Mouse (Mus musculus) right cerebral cortex, postnatal 10 days (tissue): Measurements from ENCODE around the gene Gm42372.

Experiments
- DNase-seq, 2 experiments: peaks; one replicate each; pipeline ENCODE4 v3.0.0; 2021; ENCODE audit warnings: low spot score in 2 of 2

Gm42372 gene

GRCm38 (mm10) chr7:16959539-16960187 lies 23.2 kb upstream of the Gm42372 start, which contains the start of gene Pnmal1:
Gene Pnmal1 (plus strand): TSS chr7:16959679.
- peak; percentile 97 to 99 for DNase-seq

DNA sequence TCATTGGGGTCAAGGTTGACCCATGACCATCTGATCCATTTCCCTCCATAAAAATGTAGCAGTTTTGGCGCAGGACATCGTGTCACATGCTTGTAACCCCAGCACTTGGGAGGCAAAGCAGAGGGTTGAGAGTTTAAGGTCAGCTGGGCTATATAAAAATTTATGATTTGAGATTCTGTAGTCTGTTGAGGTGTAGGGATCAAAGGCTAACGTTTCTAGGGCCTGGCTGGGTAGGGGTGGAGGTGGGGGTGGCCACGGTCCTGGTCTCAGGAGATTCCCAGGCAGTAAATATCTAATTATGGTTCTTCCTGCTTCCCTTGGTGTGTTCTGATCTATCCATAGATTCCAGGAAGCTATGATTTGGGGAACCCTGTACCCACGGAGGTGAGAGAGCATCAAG lies 21.2 kb upstream of the Gm42372 start:
- DNase-seq, result no peak

- no peak for DNase-seq
Observed at GRCm38 (mm10) chr7:16968414-16968813, 14.5 kb upstream of the Gm42372 start.

GRCm38 (mm10) chr7:16971160-16971559 lies 11.7 kb upstream of the Gm42372 start:
- DNase-seq, result no peak

DNA sequence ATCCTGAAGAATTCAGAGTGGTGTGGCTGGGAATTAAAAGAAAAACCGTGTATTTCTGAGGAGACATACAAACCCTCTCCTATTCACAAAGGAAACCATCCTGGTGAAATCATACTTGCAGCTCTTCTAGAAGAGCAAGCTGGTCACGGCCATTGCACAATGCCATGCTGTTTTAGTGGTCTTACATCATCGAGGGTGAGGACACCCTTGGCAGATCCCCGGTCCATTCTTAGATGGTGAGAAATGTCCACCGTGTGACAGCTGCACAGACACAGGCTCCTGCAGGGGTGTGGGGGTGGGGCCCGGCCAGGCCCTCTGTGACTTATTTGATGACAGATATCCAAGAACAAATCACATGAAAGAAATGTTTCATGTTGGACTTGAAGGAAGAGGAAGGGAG lies 8.9 kb upstream of the Gm42372 start:
- DNase-seq, result no peak

DNA sequence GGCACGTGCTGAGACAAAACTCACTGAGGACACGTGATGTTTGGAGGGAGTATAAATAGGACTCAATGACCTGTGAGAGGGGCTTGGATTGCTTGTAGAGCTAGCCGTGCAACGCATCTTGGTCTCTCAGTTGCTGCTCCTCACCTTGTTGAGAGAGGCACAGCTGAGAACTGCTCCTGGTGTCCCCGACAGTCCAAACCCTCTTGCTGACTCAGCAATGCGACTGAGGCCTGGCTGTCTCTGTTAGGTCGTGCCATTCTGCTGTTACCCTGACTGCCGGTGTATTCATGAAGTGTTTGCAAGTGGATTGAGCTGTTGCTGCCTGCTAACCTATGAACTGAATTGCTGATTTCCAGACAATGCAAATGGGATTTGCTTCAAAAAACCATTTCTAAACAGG lies 6.6 kb upstream of the Gm42372 start:
- no peak for DNase-seq

DNA sequence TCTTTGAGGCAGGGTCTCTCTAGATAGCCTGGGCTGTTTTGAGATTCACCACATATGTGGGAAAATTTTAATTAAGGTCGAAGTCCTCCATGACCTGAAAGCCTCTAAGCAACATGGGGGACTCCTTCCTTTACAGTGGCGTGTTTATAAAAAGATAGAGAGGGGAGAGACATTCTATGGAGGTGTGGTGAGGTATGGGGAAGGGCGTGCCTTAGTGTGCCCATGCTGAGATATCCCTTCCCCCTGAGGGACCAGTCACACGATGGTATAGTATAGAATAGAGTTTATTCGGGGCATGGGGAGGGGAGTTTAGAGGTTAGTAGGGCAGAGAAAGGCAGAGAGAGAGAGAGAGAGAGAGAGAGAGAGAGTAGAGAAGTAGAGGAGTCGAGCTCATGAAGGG lies 4.7 kb upstream of the Gm42372 start:
- no peak for DNase-seq

DNA sequence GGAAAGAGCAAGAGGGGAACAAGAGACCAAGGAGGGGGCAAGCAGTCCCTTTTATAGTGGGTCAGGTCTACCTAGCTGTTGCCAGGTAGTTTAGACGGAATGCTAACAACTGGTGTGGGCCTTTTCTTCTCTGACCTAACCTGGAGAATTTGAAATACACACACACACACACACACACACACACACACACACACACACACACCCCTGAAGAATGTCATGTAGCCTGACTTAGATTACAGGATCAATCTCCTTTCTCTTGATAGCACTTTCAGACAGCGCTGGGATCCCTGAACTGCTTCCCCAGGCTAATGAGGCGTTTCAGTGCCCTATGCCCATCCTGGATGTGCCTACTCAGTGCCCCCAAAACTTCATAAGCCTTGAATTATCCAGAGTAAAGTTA lies 4.3 kb upstream of the Gm42372 start:
- no peak for DNase-seq

GRCm38 (mm10) chr7:16980348-16980747 lies 2.5 kb upstream of the Gm42372 start:
- DNase-seq, result no peak

DNA sequence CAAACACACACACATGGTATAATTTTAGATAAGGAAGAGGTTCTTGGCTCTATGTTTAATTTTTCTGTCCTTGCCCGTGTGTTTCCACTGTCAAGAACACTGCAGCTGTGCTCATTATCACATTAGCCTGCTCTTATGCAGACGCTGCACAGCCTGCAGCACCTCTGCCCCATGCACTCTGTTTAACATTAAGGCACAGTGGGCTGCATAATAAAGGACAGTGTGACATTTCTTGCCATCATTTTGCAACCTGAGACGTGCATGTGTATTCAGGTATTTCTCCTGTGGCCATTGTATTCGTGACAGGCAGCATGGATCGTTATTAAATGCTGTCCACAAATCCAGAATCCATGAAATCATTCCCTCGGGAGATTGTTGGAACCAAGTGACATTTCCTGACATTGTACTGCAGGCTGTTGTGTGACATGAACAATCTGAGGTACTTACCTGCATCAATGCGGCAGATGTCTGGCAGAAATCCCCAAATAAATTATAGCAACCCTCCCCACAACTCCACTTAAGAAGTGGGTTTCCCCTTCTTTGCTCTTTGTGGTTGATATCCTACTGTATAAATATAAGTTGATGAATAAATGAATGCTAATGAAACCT lies 4.8 kb downstream of the Gm42372 start:
- DNase-seq, result no peak

DNA sequence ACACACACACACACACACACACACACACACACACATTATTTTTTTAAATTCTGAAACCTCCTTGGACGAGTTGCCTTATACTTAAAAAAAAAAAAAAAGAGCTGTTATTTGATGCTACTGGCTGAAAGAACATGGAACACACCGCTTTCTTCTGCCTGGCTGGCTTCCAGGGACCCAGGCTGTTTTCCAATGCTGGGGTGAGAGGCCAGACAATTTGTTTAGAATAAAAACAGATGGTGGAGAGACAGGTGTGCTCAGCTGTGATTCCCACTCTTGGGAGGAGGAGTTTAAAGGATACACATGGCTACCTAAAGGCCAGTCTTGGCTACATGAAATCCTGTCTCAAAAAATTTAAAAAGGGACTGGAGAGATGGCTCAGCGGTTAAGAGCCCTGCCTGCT lies 5.5 kb downstream of the Gm42372 start:
- DNase-seq, result peak in 1 of 2 experiments; percentile 46

- DNase-seq, result no peak
Observed at GRCm38 (mm10) chr7:16990006-16990744, 7.3 kb downstream of the Gm42372 start.

DNA sequence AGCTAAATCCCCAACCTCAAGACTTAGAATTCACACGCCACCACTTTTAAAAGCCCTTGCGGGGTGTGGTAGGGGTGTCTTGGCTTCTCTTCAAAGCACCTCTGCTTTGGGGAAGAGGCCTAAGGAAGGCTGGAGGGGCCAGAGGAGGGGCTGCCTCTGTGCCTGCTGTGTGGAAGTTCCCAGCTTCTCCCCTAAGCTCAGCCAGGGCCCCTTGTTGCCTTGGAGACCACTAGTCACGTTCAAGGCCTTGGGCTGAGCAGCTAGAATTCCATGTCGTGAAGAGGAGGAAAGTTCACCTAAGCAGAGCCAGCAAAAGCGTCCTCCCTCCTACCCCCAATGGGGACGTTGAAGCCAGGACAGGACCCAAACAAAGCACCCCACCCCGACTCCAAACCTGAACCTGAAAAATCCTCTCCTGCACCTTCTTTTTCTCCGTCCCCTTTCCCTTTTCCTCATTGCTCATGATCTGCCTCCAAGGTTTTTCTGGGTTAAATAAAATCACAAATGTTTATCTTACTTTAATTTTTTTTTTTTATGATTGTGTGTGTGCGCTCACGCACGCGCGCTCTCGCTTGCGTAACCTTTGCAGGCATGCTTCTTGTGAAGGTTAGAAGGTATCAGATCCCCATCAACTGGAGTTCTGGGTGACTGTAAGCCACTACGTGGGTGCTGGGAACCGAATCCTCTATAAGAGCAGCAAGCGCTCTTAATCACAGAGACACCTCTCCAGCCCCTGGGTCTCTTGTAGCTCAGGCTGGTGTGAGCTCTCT lies 9.0 kb downstream of the Gm42372 start:
- peak in 1 of 2 experiments; percentile 46 for DNase-seq

- DNase-seq, result no peak
Observed at GRCm38 (mm10) chr7:16992451-16992807, 9.5 kb downstream of the Gm42372 start, which contains the start of gene Ccdc8. Gene Ccdc8 (plus strand): TSS chr7:16992708.

DNA sequence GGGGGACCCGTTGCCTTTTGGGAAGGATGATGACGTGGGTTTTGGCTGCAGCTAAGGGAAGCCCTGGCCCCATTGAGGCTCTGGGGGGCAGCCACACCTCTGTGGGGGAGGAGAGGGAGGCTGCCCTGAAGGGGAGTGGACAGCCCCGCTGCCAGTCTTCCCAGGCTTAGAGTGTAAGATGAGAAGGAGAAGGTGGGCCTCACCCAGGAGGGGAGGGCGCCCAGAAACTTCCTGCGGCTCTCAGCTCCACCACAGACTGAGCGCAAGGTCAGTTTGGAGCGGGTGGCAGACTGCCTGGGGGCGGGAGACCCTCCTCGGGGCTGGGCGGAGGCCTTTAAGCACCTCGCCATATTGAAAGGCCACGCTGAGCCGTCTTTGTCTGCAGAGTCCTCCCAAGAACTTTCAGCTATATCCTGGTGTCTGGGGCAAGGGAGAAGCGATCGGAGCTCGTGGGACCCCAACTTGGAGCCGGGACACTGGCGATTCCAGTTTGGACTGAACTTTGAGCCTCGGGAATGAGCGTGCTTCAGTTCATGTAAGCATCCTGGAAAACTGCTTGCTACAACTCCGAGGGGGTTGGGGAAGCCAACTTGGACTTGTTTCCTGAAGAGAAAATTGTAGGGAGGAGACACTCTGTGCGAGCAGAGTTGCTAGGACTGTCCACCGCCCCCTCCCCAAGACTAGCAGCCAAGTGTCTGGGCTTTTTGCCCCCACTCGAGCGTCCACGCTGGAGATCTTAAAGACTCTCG lies 10.9 kb downstream of the Gm42372 start:
- peak; percentile 75 to 82 for DNase-seq

DNA sequence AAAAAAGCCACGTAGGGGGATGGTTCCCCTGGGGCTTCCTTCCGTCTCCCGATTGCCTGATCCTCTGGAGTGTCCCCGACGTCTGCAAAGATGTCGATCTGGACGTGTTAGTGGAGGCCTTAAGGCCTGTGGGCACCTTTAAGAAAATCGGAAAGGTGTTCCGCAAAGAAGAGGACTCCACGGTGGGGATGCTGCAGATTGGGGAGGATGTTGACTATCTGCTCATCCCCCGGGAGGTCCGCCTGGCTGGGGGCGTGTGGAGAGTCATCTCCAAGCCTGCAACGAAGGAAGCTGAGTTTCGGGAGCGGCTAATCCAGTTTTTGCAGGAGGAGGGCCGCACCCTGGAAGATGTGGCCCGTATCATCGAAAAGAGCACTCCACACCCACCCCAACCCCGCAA lies 11.5 kb downstream of the Gm42372 start:
- no peak for DNase-seq

DNA sequence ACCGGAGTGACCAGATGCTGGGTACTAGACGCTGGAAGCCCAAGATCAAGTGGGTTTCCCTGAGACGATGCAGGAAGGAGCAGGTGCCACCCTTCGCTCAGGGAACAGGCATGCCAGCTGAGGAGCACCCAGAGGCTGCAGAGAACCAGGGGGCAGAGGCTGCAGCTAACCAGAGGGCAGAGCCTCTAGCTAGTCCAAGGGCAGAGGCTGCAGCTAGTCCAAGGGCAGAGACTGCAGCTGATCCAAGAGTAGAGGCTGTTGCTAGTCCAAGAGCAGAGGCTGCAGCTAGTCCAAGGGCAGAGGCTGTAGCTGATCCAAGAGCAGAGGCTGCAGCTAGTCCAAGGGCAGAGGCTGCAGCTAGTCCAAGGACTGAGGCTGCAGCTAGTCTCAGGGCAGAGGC lies 12.5 kb downstream of the Gm42372 start:
- no peak for DNase-seq

- no peak for DNase-seq
Observed at GRCm38 (mm10) chr7:16999233-16999632, 16.3 kb downstream of the Gm42372 start.

DNA sequence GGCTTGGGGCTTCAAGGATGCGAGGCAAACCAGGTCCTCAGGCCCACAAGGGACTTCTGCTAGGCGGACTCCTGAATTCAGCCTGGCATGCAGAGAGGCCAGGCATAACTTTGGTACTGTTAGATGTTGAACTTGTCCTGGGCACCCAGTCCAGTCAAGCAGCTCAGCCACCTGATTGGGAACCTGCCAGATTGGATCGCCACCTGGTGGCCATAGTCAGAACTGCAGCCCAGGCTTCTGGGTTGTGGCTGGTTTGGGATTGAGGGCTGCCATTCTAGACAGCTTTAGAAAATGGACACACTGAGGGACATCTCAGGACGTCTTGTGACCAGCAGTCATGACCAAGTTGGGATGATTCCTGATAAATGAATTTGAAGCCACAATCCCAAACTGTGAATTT lies 16.8 kb downstream of the Gm42372 start:
- peak; percentile 83 to 88 for DNase-seq

DNA sequence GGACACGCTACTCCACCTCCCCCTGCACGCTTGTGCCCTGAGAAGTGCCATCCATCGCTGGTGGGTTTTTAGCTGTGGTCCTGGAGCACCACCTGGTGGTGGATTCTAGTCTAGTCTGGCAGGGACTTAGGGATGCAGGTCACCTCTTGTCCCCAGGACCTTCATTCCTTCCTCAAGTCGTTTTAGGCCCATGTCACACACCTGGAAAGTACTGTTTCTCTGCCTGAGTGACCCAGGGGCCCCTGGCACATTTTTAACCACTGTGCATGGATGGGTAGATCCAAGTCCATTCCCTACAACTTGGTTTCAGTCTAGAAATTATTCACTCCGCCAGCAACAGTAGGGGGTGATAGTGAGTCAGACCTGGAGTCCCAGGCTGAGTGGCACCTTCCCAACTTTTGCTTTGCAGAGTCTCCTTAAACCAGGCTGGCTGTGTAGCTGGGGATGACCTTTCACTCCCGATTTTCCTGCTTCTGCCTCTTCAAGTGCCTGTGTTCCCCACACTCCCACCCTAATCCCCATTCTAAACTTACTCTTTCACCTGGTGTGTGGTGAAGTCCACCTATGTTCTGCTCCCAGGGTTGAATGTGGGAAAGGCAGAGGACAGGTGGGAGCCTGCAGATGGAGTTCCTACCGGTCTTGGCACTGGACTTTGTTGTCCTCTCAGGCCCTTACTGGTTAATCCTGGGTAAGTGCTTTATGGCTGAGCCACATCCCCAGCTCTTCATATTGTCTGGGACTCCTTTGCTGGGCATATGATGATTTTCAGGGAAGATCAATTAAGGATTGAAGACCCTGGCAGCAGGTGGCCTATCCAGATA lies 19.7 kb downstream of the Gm42372 start:
- peak; percentile 85 to 90 for DNase-seq
